Mouse (Mus musculus): ENCODE data around the gene Grip1. TPM values are rescaled to one million over a fixed set of nuclear protein-coding genes. Genes with fewer than 3 reads are reported as not detected.

The Grip1 gene
- total and polyA plus RNA-seq, 2 experiments, result under 0.01 to 0.02 TPM

DNA sequence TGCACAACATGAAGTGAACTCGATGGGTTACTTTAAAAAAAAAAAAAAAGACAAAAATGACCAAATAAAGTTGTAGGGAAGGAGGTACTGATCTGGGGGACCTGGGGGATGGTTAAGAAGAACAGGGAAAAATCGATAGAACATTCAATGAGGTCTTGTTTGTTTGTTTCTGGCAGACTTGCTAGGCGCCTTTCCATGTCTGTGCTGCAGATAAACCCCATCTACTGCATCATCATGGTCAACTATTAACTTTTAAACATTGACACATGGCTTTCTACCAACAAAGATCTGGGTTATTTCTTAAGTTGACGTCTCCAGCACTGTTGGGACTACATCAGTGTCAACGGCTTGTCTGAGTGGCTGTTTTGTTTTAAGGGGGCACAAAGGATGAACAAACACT, 474.3 kb downstream of the Grip1 start:
- peak; percentile 97 for DNase-seq (ENCODE audit: extremely low read depth, low read depth, low spot score)
- H3K4me1 ChIP-seq (ENCODE audit: control insufficient read depth, insufficient read depth, low read length), result peaks cover 15% of the 10 kb centered on the region
- H3K27me3 ChIP-seq (ENCODE audit: control insufficient read depth, insufficient read depth, low read length), result no peaks in the 10 kb centered on the region
- TF ChIP-seq POLR2A (IDR thresholded peaks at IDR 0.05; ENCODE audit: extremely low read depth, insufficient read depth, low read length), result no peak
- no peak for TF ChIP-seq CTCF (IDR thresholded peaks at IDR 0.05; ENCODE audit: low read depth, low read length)
- WGBS, result 17% methylated on average over 5 of the region's 5 CpGs
- no peaks in the 10 kb centered on the region for H3K36me3 ChIP-seq (ENCODE audit: control insufficient read depth, insufficient read depth, low read length)
- no peaks in the 10 kb centered on the region for H3K79me2 ChIP-seq (ENCODE audit: control insufficient read depth, insufficient read depth, low read length)
- H3K27ac ChIP-seq (replicated peaks; ENCODE audit: insufficient read depth, low read depth, low read length), result no peak overlapping the region; the same call in 1 of the 2 replicates
- no peak overlapping the region for H3K4me3 ChIP-seq (ENCODE audit: insufficient read depth, low read depth, low read length)
- H3K9ac ChIP-seq (ENCODE audit: low read depth, low read length), result no peak overlapping the region

DNA sequence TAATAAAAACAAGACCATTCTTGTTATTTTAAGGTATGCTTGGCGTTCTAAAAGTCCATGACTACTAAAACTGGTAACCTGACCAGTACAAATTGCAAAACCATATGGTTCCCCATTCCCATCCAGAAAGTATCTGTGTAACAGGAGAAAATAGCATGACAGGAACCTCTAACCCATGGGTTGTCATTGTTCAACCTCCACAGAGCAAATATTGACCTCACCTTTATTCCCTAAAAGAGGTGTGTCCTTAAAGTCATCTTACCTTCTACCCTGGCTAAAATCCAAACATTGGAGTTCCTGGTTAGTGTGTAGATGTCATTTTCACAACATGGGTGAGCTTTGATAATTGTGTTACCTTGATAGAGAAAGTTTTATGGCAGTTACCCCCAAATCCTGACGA, 475.3 kb downstream of the Grip1 start:
- H3K9ac ChIP-seq (ENCODE audit: low read depth, low read length), result no peak overlapping the region
- H3K4me3 ChIP-seq (ENCODE audit: insufficient read depth, low read depth, low read length), result no peak overlapping the region
- TF ChIP-seq CTCF (IDR thresholded peaks at IDR 0.05; ENCODE audit: low read depth, low read length) (no peak), POLR2A (IDR thresholded peaks at IDR 0.05; ENCODE audit: extremely low read depth, insufficient read depth, low read length) (no peak)
- WGBS, result 52% methylated on average over 2 of the region's 2 CpGs
- H3K27me3 ChIP-seq (ENCODE audit: control insufficient read depth, insufficient read depth, low read length), result no peaks in the 10 kb centered on the region
- peak; percentile 83 for DNase-seq (ENCODE audit: extremely low read depth, low read depth, low spot score)
- H3K36me3 ChIP-seq (ENCODE audit: control insufficient read depth, insufficient read depth, low read length), result no peaks in the 10 kb centered on the region
- H3K27ac ChIP-seq (replicated peaks; ENCODE audit: insufficient read depth, low read depth, low read length), result no peak overlapping the region
- no peaks in the 10 kb centered on the region for H3K79me2 ChIP-seq (ENCODE audit: control insufficient read depth, insufficient read depth, low read length)
- H3K4me1 ChIP-seq (ENCODE audit: control insufficient read depth, insufficient read depth, low read length), result peaks cover 15% of the 10 kb centered on the region

- Histone ChIP-seq H3K79me2 (ENCODE audit: control insufficient read depth, insufficient read depth, low read length) (no peaks in the 10 kb centered on the region), H3K27me3 (ENCODE audit: control insufficient read depth, insufficient read depth, low read length) (no peaks in the 10 kb centered on the region), H3K4me1 (ENCODE audit: control insufficient read depth, insufficient read depth, low read length) (peaks cover 5% of the 10 kb centered on the region; the same call in 1 of the 2 replicates), H3K9ac (ENCODE audit: low read depth, low read length) (no peak overlapping the region), H3K4me3 (ENCODE audit: insufficient read depth, low read depth, low read length) (no peak overlapping the region), H3K27ac (replicated peaks; ENCODE audit: insufficient read depth, low read depth, low read length) (no peak overlapping the region), H3K36me3 (ENCODE audit: control insufficient read depth, insufficient read depth, low read length) (no peaks in the 10 kb centered on the region)
- WGBS, result 86% methylated on average over 4 of the region's 4 CpGs
- TF ChIP-seq POLR2A (IDR thresholded peaks at IDR 0.05; ENCODE audit: extremely low read depth, insufficient read depth, low read length), result no peak
- no peak for TF ChIP-seq CTCF (IDR thresholded peaks at IDR 0.05; ENCODE audit: low read depth, low read length)
- DNase-seq (ENCODE audit: extremely low read depth, low read depth, low spot score), result no peak
Measured at GRCm38 (mm10) chr10:119932794-119933193, 479.2 kb downstream of the Grip1 start.

DNA sequence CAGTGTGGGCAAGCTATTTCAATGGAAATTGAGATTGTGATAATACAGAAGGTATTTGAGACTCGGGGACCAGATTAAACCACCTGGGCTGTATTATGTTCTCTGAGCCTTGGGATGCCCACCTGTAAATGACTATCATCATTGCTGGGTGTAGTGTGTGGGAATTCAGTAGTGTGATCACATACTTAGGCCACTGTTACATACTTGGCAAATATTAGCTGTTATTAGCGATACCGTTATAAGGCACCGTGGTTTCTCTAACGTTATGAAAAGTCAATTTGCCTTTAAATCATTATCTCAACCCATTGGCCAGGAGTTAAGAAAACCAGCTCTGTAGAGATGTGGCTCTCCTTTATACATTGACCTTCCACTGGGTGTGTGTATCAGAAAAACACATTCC, 479.7 kb downstream of the Grip1 start:
- no peaks in the 10 kb centered on the region for H3K27me3 ChIP-seq (ENCODE audit: control insufficient read depth, insufficient read depth, low read length)
- WGBS, result 82% methylated on average over 5 of the region's 5 CpGs
- no peak overlapping the region for H3K27ac ChIP-seq (replicated peaks; ENCODE audit: insufficient read depth, low read depth, low read length)
- H3K9ac ChIP-seq (ENCODE audit: low read depth, low read length), result no peak overlapping the region
- H3K36me3 ChIP-seq (ENCODE audit: control insufficient read depth, insufficient read depth, low read length), result no peaks in the 10 kb centered on the region
- peaks cover 2% of the 10 kb centered on the region; the same call in 1 of the 2 replicates for H3K4me1 ChIP-seq (ENCODE audit: control insufficient read depth, insufficient read depth, low read length)
- DNase-seq (ENCODE audit: extremely low read depth, low read depth, low spot score), result no peak
- no peak for TF ChIP-seq POLR2A (IDR thresholded peaks at IDR 0.05; ENCODE audit: extremely low read depth, insufficient read depth, low read length)
- no peak for TF ChIP-seq CTCF (IDR thresholded peaks at IDR 0.05; ENCODE audit: low read depth, low read length)
- no peak overlapping the region for H3K4me3 ChIP-seq (ENCODE audit: insufficient read depth, low read depth, low read length)
- no peaks in the 10 kb centered on the region for H3K79me2 ChIP-seq (ENCODE audit: control insufficient read depth, insufficient read depth, low read length)

- 93% methylated on average over 6 of the region's 6 CpGs for WGBS
- no peaks in the 10 kb centered on the region for H3K36me3 ChIP-seq (ENCODE audit: control insufficient read depth, insufficient read depth, low read length)
- H3K27me3 ChIP-seq (ENCODE audit: control insufficient read depth, insufficient read depth, low read length), result no peaks in the 10 kb centered on the region
- no peak for TF ChIP-seq POLR2A (IDR thresholded peaks at IDR 0.05; ENCODE audit: extremely low read depth, insufficient read depth, low read length)
- TF ChIP-seq CTCF (IDR thresholded peaks at IDR 0.05; ENCODE audit: low read depth, low read length), result no peak
- no peak for DNase-seq (ENCODE audit: extremely low read depth, low read depth, low spot score)
- H3K4me1 ChIP-seq (ENCODE audit: control insufficient read depth, insufficient read depth, low read length), result no peaks in the 10 kb centered on the region
- no peak overlapping the region for H3K27ac ChIP-seq (replicated peaks; ENCODE audit: insufficient read depth, low read depth, low read length)
- no peak overlapping the region for H3K4me3 ChIP-seq (ENCODE audit: insufficient read depth, low read depth, low read length)
- no peaks in the 10 kb centered on the region for H3K79me2 ChIP-seq (ENCODE audit: control insufficient read depth, insufficient read depth, low read length)
- H3K9ac ChIP-seq (ENCODE audit: low read depth, low read length), result no peak overlapping the region
Measured at GRCm38 (mm10) chr10:119935231-119935630, 481.6 kb downstream of the Grip1 start.

DNA sequence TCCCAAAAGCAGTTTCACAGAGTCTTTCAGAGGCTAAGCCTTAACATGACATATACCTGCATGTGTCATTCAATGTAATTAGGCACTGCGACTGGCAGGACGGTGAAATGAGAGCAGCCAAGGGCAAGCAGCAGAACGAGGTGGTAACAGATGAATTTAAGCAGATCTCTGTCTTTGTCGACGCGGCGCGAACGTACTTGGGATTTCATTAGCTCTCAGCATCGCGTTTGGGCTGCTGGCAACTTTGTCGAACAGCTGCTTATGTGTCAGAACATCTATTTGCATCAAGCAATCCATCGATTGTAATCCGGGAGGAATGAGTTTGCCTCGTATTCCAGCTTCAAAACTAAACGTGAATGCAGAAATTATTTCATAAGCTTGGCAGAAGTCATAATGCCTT, 483.9 kb downstream of the Grip1 start:
- TF ChIP-seq POLR2A (IDR thresholded peaks at IDR 0.05; ENCODE audit: extremely low read depth, insufficient read depth, low read length) (no peak), CTCF (IDR thresholded peaks at IDR 0.05; ENCODE audit: low read depth, low read length) (no peak)
- Histone ChIP-seq H3K4me3 (ENCODE audit: insufficient read depth, low read depth, low read length) (no peak overlapping the region), H3K27ac (replicated peaks; ENCODE audit: insufficient read depth, low read depth, low read length) (no peak overlapping the region), H3K27me3 (ENCODE audit: control insufficient read depth, insufficient read depth, low read length) (no peaks in the 10 kb centered on the region), H3K36me3 (ENCODE audit: control insufficient read depth, insufficient read depth, low read length) (no peaks in the 10 kb centered on the region), H3K4me1 (ENCODE audit: control insufficient read depth, insufficient read depth, low read length) (no peaks in the 10 kb centered on the region), H3K9ac (ENCODE audit: low read depth, low read length) (no peak overlapping the region), H3K79me2 (ENCODE audit: control insufficient read depth, insufficient read depth, low read length) (no peaks in the 10 kb centered on the region)
- no peak for DNase-seq (ENCODE audit: extremely low read depth, low read depth, low spot score)
- 94% methylated on average over 16 of the region's 16 CpGs for WGBS

Measured in liver, adult 2 months (tissue).